Mouse (Mus musculus) kidney, postnatal 36 days (tissue): ENCODE results near the gene Cant1.

Source experiments
- DNase-seq, 2 experiments: peaks; one replicate each; pipeline ENCODE4 v3.0.0; 2021 to 2022; ENCODE audit warnings: mixed read lengths in 2 of 2

Cant1 gene

GRCm38 (mm10) chr11:118371876-118372275, 47.0 kb downstream of the Cant1 start:
- no peak for DNase-seq

GRCm38 (mm10) chr11:118369657-118370056, 49.2 kb downstream of the Cant1 start:
- no peak for DNase-seq

GRCm38 (mm10) chr11:118369251-118369650, 49.6 kb downstream of the Cant1 start:
- DNase-seq: no peak

- DNase-seq: no peak
Measured at GRCm38 (mm10) chr11:118368330-118368729, 50.6 kb downstream of the Cant1 start.

GRCm38 (mm10) chr11:118366559-118366958, 52.3 kb downstream of the Cant1 start:
- DNase-seq: no peak

- DNase-seq: no peak
Measured at GRCm38 (mm10) chr11:118366108-118366507, 52.8 kb downstream of the Cant1 start.

GRCm38 (mm10) chr11:118365171-118365570, 53.7 kb downstream of the Cant1 start:
- DNase-seq: no peak

GRCm38 (mm10) chr11:118364021-118364420, 54.9 kb downstream of the Cant1 start:
- DNase-seq: no peak

- peak; percentile 43 to 51 for DNase-seq
Measured at GRCm38 (mm10) chr11:118362971-118363518, 55.8 kb downstream of the Cant1 start.

GRCm38 (mm10) chr11:118362501-118362900, 56.4 kb downstream of the Cant1 start:
- DNase-seq: no peak

- peak in 1 of 2 experiments; percentile 21 for DNase-seq
Measured at GRCm38 (mm10) chr11:118360907-118361341, 58.0 kb downstream of the Cant1 start.

- DNase-seq: no peak
Measured at GRCm38 (mm10) chr11:118360491-118360890, 58.4 kb downstream of the Cant1 start.
